Mouse (Mus musculus): ENCODE results near the gene Polr1b.

Gene Polr1b

DNA sequence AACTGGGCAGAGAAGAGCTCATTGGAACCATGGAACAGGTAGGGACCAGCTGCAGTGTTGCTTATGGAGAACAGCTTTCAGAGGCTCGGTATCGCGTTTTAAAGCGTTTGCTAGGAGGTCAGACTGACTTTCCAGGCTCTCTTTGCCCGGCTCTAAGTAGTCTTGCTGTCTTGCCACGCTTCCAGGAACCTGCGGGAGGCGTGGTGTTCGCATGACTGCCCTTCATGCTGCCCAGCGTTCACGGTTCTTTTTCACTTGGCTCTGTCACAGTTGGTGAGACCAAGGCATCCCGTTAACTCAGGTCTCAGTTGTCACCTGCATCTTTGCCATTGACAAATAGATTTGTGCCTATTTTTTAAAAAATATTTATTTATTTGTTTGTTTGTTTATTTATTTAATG lies 17.3 kb downstream of the Polr1b start:
- no peak for DNase-seq (ENCODE audit: low spot score)

DNA sequence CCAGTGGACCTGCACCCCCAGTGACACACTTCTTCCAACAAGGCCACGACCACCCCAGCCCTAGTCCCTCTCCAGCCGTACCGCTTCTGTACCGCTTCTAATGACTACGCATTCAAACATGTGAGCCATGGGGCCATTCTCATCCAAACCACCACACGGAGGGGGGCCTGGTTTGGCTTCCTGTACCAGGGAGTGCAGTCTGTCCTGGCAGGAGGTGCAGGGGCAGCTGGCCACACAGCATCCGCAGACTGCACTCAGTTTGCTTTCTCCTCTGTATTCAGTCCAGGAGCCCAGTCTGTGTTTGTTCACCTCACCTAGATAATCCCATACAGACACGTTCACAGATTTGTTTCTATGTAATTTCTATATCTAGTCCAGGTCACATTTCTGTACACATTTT lies 21.2 kb downstream of the Polr1b start:
- no peak for DNase-seq (ENCODE audit: low spot score)

DNA sequence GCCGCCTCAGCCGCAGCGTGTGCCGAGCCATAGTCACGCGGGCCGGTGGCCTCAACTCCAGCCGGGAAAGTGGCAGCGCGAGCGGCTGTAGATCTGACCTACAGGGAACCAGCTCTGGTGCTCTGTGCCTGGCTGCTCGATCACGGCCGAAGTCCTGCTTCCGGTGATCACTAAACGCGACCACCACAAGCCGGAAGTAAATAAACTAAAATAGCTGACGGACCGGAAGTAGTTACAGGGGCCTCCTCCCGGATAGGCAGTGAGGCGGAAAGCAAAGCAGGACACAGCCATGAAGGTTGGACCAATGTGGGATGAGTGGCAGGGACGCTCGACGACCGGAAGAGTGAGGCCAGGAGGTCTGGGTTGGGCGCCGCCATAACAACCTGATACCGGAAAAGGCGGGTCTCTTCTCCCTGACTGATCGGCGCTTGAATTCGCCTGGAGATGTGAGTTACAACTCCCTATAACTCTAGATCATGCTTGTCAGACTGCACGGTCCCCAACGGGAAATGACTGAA lies 28.7 kb downstream of the Polr1b start, which contains the start of gene Chchd5:
TSS of gene Chchd5 (plus strand) at position 289 of the 518 bp plus-strand sequence.
- DNase-seq (ENCODE audit: low spot score), result peak; percentile 95

DNA sequence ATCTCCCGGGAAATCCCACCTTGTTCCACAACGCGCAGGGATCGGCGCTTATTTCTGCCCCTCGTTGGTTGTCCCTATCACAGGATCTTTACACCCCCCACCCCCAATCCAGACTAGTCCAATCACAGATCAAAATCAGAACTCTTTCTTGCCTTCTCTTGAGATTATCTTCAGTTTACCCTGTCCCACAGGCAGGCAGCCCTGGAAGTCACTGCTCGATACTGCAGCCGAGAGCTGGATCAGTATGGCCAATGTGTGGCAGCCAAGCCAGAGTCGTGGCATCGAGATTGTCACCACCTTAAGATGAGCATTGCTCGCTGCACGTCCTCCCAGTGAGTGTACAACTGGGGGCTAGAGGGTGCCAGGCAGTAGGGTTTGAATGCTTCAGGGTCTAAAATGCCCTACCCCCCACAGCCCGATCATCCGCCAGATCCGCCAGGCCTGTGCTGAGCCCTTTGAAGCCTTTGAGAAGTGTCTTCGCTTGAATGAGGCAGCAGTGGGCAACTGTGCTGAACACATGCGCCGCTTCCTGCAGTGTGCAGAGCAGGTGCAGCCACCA lies 29.3 kb downstream of the Polr1b start:
- DNase-seq (ENCODE audit: low spot score), result peak; percentile 18

DNA sequence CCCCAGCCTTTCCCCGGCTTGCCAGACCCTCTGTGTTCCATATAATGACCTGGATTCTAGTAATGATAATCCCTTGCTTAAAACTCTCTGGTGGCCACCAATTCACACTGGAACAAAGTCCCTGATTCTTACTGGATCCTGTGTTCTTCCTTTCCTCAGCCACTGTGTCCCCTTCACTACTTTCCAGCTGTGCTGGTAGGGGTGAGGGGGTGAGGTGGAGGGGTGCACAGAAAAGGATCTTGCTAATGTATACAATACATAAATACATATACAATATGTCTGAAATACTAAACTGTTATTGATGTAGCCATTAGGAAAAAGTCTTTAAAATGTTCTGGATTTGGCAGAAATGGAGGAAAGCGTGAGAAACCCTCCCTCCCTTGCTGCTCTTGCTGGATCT lies 30.0 kb downstream of the Polr1b start:
- no peak for DNase-seq (ENCODE audit: low spot score)

DNA sequence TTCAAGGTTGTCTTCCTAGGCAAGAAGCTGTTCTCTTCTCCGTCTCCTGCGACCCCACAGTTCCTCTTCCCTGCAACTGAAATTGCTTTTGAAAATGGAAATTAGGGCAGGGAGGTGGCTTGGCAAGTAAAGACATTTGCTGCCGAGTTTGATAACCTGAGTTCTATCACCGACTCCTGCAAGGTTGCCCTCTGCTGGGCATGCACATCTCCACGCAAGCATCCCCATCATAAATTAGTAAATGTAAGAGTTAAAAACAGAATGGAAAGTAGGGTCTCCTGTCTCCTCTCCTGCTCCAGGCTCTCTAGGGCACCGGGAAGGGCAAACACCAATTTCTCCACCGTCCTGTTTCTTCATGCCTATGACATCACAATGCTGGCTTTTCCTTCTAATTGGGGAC lies 31.4 kb downstream of the Polr1b start:
- no peak for DNase-seq (ENCODE audit: low spot score)

DNA sequence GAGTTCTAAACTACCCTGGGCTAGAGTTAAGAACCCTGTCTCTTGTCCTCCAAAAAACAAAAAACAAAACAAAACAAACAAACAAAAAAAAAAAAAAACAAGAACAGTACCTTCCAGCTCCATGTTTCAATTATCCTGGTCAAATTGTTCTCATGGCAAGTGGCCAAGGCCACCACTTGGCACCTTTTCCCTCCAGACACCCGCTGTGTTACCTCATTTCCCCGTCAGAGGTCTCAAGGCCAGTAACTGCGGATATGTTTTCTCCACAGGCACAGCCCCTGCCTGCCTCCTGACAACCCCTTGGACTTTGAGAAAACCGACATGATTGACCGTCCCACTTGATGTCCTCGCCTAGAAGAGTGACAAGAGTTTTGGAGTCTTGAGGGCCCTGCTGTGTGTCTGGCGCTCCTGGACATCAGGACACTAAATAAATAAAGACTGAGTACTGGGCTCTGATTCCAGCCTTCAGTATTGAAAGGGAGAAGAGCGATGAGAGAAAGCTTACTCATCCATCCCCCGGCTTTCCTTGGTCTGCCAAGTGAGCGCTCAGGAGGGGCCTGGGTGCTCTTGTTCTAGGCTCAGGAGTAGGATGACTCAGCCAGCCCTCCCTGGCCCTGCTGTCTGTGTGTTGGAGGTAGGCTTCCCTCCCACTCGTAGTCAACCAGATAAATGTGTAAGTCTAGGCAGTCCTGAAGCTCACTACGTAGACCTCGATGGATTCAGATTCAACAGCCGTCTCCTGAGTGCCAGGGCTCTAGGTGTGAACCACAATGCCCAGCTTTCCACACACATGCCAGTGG lies 32.4 kb downstream of the Polr1b start:
- peak; percentile 52 for DNase-seq (ENCODE audit: low spot score)

DNA sequence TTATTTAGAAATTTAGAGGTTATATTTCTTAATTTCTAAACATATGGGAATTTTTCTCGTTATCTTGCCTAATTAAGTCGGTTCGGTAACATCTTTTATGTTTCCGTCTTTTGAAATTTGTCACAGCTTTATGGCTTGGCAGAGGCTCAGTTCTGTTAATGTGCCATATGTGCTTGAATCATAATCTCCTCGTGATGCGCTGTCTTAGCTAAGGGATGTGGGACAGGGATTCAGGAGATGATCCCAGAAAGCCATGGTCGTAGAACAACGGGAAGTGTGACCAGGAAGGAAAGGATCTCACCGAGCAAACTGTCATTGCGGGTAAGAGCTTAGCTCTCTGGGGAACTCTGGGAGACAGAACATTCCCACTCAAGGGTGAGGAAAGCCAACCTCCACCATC lies 39.1 kb downstream of the Polr1b start:
- DNase-seq (ENCODE audit: low spot score), result no peak

DNA sequence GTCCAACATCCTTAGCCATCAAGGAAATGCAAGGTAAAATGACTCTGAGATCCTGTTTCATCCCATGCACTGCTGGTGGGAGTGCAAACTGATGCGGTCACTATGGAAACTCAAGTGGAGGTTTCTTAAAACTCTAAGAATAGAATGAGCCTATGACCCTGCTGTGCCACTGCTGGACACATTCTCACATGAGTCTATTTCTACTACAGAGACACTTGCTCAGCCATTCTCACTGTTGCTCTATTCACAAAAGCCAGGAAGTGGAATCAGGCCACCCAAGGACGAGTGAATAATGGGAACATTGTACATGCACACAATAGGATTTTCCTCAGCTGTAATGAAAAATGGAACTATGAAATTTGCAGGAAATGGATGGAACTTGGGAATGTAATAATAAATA lies 48.0 kb downstream of the Polr1b start:
- DNase-seq (ENCODE audit: low spot score), result no peak

DNA sequence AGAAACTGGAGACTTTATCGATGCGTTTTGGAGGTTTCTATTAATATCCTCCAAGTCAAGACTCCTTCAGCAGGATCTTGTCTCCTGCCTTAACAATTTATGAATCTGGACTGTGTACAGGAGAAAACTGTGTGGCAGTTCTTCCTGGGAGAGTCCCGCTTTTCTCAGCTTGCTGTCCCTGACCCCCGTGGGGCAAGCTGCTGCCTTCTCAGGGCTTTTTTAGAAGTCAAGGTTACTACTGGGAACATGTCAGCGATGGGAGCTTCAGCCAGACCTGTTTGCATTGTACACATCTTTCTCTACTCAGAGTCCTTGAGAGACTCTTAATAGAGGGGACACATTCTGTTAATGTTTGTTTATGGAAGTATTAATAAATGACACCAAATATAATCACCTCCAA lies 49.6 kb downstream of the Polr1b start:
- DNase-seq (ENCODE audit: low spot score), result no peak

DNA sequence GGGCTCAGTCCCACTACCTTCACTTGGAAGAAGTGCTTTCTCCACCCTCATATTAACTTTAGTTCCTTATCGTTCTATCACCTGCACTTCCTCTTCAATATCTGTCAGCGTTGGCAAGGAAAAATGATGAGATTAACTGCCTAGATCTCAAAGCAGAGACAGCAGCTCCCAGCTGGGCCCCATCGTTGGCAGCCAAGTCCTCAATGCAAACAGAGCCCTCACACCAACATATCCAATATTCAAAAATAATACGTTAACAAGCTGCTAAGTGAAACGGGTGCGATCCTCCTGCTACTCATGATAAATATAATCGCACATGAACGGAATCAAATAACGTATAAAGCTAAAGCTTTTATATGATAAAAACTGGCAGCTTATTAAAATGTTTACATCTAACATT lies 50.3 kb downstream of the Polr1b start:
- no peak for DNase-seq (ENCODE audit: low spot score)

DNA sequence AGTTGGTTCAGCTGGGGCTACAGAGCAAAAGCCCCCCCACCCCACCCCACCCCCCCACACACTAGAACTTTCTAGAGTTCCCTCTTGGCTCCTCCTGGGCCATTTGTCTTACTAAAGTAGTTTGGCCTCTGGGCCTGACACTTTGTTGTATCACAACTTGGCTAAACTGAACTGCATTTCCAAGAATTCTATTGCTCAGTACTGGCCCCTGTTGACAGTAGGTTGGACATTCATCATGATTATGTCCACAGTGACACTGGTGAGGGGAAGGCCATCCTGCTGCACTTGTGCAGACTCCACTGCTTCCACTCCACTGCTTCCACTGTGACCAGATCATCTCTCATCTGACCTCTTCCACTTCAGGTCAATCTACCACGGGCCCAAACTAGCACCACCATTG lies 52.0 kb downstream of the Polr1b start:
- no peak for DNase-seq (ENCODE audit: low spot score)

DNA sequence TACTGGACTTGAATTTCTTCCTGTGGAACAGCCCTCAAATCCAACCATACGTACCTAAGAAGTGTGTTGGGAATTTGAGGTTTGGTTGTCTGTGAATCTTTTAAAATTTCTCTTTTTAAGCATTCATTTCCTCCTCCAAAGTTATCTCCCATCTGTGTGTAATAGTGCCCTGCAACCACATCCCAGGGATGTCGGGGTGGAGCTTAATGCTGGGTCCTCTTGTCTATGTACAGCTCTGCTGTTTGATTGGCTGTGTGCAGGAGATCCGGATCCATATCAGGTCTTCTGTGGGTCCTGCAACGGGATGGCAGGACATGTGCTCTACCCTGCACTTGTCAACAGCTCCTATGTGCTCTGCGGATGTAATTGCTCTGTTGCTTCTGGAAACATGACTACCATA lies 64.0 kb downstream of the Polr1b start:
- no peak for DNase-seq (ENCODE audit: low spot score)

DNA sequence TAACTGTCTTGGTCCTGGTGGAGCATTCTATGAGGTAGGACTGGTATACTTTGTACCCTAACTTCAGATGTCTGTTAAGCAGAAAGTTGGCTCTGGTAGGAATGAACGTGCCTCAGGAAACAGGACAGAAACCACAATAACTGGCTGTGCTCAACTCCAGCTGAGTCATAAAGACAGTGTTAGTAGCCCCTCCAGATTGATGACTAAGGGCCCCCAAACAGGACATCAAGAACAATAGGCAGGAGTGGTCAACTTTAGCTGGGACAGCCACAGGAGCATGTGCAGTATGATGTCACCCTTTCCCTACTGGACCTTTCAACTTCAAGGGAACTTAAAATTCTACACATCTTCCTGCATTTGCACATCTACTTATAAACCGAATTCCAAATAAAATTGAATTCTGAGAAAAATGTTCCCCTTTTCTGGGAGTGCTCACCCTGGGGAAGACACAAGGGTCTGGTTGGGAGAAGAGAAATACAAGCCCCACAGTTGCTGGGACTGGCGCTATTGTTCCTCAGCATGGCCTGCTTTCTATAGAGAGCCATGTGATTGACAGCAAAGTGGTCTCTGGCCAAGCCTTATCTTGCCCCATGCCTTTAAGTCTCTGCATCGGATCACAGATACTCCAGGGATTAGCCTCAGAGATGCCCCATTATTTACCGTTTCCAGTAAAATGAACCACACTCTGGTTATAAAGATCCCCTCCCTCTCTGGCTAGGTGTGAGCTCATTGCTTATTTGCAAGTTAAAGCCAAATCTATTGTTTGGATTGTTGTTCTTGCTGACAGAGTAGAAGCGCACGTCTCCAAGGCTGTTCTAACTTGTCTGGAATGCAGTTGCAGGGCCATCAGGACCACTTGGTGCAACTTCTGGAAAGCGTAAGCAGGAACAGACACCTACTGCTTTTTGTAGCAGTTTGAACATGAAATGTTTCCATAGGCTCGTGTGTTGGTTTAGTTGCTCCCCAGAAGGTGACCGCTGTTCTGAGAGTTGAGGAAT lies 66.0 kb downstream of the Polr1b start:
- DNase-seq (ENCODE audit: low spot score), result no peak

DNA sequence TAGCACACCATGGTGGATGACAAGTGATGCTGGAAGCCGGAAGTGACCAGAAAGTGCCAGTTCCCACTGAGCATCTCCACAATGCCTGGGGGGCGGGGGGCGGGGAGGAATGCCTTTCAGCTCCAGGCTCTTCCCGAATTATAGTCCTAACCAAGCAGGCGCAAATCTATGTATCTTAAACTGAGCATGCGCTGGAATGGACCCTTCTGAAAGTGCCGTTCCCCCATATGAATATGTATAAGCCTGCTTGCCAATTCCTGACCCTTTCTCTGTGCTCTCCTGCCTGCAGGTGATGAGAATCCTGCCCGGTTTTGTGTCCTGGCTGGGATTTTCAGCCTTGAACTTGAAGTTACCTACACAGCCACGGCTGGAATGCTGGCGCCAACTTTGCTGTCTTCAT lies 72.6 kb downstream of the Polr1b start:
- no peak for DNase-seq (ENCODE audit: low spot score)

DNA sequence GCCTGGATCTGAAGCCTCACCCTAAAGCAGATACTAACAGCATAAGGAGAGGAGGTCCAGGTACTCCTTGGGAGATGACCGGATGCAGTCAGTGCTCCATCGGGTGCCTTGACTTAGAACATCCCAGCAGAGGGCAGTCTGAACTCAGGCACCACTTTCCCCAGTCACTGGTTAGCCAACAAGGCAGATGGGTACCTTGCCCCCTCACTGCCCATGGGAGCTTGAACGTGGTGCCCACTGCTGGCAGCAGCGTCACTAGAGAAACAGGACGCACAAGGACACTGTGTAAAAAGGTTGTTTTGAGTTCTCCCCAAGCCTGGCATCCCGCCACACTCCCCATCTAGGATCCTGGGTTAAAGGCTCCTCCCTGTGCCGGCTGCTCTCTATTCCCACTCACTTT lies 73.7 kb downstream of the Polr1b start:
- DNase-seq (ENCODE audit: low spot score), result no peak

DNA sequence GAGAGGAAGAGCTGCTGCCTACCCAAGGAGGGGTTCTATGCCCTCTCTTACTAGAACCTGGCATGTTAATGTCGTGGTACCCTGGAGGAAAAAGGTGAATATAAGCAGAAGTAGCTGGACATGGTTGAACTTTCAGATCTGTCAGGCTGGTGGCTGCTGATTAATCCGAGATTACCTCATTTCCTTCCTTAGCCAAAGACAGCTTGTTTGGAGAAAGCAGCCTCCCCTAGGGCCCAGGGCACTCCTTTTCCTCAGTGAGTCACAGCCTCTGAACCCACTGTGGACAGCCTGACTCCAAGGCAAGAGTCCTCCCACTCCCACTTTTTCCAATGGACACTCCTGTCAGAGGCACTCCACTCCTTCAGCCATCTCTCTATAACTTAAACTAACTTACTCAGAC lies 74.8 kb downstream of the Polr1b start:
- DNase-seq (ENCODE audit: low spot score), result no peak

All from testis, postnatal 14 days (tissue).